Mouse (Mus musculus) spleen, postnatal 4 days (tissue): ENCODE results near the gene Pacrg.

ENCODE experiments used
- DNase-seq, 2 experiments: peaks; one replicate each; pipeline ENCODE4 v3.0.0; 2022; ENCODE audit warnings: low spot score in 2 of 2

Pacrg gene

DNA sequence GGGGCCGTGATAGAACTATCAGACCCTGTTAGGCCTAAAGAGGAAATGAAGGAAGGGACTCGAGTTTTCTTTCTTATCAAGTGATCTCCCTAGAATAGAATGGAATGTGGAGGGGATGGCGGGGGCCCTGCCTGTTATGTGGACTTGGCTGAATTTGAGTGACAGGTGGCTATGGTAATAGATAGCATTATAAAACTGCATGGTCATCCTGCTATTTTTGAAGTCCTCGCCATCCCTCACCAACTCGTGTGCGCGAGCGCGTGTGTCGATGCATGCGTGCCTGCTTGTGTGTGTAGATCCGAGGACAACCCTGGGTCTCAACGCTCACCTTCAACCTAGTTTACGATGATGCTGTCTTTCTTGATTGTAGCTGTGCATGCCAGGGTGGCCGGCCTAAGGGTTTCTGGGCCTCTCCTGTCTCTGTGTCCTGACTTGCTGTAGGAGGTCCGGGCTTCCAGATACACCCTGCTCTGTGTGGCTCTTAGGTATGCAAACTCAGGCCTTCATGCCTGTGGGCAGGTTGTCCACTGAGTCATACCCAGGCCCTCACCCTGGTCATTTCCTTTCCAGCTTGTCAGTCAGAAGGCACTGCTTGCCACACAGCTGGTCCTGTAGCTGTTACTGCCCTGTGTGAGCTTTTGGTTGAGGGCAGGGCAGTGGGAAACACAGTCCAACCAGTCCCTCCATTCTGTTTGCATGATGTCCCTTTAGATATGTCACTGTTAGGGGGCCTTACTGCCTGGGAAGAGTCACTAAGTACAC lies 287.6 kb downstream of the Pacrg start:
- DNase-seq: no peak

DNA sequence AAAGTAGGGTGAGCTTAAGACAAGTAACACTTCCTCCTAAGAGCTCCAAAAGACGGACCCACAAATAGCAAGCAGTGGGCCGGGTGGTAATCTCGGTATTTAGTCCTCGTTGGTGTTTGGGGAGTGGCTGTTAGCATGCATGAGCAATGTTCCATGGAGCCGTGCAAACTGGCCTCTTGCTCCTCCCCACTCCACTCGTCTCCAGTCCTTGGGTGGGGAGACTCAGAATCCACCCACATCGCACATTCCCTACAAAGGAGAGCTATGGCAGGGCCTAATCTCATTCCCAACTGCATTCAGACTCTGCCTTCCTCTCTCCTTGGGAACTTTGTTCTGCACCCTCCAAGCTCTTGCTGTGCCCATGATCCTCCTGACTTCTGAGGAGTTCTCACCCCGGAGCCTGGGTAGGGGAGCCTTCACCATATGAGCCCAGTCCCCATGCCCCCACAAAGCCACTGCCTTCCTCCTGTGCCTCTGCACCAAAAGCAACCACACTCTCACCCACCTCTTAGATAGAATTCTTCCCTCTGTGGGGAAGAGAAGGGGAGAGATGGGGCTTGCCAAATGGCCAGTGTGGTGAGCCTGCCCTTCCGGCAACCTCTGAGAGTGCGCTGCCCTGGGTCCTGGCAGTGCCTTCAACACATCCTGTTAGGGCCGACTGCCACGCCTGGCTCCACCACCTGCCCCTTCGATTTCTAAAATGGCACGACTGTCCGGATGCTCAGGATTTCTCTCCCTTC lies 289.2 kb downstream of the Pacrg start:
- DNase-seq: no peak

DNA sequence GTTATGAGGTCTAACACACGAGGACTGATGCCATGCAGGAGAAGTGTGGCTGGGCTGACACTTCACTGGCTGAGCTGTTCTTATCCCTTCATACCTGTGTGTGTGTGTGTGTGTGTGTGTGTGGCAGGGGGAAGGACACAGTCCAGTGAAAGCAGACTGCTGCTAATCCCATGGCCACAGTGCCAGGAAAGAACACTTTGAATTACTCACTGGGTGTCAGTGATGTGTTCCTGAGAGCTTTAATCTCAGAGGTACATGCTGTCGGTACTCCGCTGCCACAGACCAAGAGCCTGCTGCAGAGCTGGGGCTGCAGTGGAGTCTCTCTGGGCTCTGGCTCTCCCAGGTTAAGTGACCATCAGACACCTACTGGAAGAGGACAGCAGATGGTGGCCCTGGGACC lies 290.3 kb downstream of the Pacrg start:
- no peak for DNase-seq

DNA sequence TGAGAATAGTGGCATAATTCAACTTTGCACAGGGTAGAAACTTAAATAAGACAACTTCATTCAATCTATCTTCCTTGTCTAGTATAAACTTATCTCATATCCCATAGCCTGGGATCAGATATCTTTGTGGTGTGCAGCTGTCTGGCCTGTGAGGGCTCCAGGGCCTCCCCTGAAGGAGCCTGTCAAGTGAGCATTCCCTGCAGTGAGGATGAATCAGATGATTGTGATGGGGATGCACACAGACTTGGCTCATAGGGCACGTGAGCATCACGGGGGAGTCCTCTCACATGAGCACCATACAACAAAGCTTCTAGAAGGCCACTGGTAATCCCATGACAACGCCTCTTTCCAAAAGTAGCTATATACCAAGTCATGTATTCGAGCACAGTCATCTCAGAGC lies 291.1 kb downstream of the Pacrg start:
- DNase-seq: no peak

DNA sequence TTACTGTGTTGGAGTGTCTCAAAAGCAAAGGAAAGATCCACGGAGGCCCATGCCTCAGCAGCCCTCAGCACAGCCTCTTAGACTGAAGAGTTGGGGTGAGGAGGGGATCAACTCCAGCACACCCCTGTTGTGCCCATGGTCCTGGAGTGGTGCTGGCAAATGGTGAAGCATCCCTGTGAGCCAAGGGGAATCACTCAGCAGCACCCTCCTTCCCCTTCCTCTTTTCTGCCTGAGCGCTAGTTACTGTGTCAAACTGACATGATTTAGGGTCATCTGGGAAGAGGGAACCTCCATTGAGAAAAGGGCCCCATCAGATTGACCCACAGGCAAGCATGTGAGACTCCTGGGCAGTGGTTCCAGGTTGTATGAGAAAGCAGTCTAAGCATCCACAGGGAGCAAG lies 299.3 kb downstream of the Pacrg start:
- DNase-seq: no peak

DNA sequence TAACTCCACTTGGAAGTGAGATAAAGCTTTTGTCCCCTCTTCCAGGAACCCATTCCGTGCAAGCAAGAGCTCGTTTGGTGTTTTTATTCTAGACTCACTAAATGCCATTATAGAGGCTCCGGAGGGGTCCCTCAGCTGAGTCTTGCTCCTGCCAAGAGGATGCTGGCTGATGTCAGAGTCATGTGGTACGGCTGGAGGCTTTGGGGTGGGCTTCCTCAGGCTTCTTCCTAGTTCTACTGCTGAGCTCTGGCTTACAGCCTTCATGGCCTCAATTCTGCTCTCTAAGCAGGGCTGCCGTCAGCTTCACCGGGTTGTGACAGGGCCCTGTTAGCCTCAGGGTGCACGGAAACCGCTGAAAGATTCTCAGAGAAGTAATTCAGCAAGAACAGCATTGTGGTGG lies 305.9 kb downstream of the Pacrg start:
- DNase-seq: no peak

DNA sequence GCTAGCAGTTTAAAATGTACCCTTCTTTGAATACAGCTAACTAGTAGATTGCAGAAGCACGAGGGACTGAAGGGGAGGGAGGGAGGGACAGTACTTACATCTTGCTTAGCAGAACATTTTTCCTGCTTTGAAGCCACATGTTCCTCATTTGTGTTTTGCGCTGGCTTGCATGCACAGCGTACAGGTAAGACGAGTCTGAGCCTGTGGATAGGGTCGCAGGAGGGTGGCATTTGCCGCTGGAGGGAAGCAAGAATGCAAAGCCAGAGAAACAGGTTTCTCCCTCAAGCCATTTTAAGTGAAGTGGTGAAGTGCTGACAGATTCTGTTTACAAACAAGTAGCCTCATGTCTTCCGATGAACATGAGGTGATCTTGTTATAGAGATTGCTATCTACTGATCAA lies 306.6 kb downstream of the Pacrg start:
- no peak for DNase-seq

DNA sequence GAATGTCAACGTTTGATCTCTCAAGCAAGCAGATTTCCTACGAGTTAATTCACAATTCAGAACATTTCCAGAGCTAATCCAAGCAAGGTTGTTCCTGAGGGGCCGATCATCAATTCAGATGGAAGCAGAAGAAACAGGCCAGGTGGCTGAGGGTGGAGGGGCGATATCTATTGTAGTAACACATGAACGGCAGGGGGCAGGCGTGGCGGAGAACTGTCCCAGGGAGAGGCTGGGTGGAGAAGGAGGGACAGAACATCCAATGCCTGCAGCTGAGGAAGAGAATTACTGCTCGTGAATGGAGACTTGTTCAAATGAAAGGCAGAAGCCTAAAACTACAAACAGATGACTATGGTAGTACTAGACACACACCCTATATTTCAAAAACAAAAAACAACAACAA lies 309.1 kb downstream of the Pacrg start:
- no peak for DNase-seq

DNA sequence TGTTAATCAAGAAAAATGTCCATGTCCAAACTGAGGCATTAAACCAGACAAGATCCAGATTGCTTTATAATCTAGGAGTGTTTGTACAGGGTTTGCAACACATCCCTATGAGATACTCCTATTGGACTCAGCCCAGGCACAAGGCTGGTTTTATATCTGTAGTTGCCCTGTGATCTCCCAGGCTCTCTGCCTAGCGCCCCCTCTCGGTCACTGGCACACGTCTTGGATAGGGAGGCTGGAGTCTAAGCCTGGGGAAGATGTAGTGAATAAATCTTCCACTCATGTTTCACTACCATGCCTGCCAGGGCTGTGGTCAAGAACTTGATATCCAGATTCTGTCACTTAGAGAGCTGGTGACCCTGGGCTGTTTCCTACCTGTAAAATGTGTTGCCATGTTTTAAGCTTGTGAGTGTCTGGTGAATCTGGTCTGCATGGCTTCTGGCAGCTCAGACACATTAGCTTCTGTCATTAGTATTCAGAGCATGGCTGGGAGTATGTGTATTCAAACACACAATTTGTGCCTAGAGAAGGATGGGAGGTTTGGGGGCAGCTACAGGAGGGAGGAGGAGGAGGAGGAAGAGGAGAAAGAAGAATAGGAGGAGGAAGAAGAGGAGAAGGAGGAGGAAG lies 310.7 kb downstream of the Pacrg start:
- no peak for DNase-seq

DNA sequence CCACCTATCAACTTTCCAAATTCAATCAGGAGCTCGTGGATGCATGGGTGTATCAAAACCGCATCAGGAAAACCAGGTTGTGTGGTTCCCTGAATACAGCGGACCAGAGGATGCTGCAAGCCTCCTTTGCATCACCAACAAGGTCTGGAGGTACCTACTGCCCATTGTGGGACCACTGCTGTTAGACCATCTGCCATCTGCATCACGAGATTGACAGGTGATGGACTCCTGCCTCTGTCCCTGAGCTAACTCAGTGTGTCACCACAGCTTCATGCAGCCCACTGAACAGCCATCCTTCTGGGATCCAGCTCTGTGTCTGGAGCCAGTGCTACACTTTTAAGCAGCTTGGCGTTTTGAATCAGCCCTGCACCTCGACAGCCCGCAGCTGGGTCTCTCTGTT lies 318.8 kb downstream of the Pacrg start:
- DNase-seq: no peak

DNA sequence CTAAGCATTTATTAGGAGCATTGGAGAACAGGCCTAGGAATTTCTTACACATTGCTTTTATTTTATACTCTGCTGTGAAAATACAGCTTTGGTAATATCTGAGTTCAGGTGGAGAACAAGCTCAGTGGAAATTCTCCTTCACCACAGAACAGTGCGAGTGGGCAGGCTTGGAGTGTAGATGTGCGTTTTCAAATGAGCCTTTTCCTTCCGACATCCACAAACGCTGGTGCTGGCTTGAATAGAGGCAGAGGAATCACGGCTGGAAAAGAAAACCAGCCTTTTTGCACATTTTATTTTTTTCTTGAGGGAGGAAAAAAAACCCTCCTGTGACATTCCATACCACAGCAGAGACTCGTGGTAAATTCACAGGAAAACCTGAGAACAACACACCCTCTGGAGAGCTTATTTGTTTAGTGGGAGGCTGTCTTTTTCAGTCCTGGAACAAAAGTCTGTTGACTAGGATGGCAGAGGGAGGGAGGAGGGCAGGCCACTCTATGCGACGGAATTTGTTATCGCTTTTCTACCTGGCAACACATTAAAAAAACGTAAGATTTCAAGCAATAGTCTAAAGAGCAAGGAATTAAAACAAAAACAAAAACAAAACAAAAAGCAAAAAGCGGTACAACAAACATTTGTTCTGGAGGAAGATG lies 320.5 kb downstream of the Pacrg start:
- no peak for DNase-seq

DNA sequence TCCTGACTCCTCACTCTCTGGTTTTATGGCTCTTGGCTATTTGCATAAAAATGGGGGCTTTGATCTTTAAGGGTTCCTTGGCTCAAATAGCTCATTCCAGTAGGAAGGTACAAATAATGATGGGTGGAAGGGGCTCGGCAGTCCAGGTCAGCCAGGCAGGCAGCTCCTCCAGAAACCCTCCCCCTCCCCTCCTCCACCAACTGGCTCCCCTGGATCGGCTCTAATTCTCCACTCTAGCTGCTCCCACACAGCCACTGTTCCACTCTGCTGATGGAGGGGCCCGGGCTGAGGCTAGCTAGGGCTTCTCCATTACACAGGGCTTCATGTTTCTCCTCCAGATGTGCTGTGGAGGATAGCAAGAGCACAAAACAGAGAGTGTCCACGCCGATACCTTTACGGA lies 325.3 kb downstream of the Pacrg start:
- no peak for DNase-seq

DNA sequence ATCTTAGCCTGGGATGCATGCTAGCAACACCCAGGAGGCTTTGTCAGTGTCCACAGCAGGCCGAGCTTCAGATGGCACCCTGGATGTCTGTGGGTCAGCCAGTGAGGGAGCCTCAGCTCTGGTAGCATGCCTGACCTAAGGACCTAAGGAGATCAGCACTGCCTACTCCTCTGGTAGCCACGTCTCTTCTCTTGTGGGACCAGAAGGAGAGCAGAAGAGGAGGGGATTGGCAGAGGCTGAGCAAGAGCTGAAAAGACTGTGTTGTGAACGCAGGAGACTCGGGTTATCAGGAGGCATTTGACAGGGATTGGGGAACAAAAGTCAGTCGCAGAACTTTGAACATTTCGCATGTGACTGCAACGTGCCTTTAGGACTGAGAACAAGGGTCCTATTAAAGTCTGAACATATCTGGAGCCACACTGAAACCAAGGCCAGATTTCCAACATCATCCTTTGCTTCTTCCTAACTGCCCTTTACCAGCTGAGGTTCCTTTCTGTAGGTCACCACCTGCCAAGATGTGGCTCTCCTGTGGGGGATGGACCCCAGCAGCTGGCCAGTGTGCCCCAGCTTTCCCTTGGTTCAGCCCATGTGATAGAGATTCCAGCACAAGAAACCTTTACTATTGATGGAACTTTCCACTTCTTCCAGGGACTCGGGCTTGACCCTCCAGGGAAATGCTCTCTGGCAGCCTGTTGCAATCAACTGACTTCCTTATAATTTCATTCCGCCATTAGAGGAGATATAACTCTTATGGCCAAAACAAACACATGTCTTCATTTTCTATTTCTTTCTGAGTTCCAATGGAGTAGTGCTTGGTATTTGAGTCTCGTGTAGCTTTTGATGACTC lies 329.0 kb downstream of the Pacrg start:
- DNase-seq: no peak

DNA sequence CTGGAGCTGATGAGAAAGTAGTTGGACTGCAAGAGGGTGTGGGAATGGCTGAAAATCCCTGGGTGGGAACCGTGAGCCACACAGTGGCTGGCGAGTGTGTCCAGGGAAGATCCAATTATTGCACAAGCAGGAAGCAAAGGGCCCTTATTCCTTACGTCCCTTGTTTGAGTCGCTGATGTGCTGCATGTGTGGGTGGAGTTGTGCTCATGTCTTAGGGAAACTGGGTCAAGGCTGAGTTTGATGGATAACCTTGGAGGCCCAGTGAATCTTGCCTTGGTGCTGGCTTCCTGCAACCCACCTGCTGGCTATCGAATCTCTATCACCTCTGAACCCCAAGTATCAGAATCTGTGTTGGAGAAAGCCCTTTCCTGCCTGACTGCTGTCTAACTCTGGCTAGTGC lies 329.6 kb downstream of the Pacrg start:
- DNase-seq: no peak

DNA sequence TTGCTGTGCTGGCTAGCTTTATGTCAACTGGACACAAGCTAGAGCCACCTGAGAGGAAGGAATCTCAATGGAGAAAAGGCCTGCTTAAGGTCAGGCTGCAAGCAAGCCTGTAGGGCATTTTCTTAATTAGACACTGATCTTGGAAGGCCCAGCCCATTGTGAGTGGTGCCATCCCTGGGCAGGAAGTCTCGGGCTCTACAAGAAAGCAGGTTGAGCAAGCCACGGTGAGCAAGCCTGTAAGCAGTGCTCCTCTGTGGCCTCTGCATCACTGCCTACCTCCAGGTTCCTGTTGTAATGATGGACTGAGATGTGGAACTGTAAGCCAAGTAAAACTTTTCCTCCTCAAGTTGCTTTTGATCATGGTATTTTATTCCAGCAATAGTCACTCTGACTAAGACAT lies 332.0 kb downstream of the Pacrg start:
- no peak for DNase-seq

DNA sequence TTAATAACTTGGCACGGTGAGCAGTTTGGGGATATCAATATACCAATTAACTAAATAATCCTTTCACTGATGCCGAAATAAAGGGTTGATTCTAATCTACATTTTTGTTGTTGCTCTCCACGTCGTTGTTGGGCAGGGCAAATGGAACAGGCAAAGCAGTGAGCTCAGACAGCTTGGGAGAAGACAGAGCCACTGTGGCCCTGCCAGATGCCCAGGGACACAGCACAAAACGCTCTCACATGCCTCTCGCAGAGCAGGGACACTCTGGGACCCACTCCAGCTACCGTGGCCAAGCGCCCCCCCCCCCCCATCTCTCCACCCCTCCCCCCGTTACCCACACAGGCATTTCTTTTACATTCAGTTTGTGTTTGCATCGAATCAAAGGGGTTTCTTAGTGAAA lies 332.6 kb downstream of the Pacrg start:
- no peak for DNase-seq

DNA sequence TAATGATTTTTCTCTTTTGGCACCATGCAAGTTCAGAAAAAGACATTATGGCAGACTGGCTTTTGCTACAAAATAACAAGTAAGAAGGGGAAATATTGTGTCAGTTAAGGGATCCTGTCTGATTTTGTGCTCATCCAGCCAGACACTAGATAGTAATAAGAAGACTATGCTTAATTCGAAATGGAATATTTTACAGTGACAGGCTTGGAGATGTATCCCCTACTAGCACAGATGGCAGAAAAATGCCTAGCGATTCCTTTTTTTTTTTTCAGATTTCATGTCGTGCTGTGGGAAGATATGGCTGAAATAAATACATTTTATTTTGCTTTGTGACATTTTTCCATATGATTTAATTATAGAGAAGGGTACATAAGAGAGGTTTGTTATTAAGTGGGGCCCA lies 333.2 kb downstream of the Pacrg start:
- DNase-seq: no peak

DNA sequence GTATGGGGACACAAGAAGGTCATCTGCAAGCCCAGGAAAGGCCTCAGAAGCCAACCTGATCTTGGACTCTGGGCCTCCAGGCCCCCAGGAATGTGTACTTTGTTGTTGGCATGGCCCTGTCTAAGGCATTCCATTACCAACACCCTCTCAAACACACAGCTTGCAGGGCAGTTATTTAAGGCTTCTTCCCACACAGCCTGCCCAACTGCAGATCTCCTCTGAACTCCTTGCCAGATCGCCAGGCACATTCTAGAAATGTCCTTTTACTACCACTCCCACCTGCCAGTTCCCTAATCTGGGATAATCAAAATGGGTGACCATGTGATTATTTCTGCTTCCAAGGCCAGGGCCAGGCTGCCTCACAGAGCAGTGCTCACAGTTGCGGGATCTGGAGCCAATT lies 338.7 kb downstream of the Pacrg start:
- DNase-seq: no peak

DNA sequence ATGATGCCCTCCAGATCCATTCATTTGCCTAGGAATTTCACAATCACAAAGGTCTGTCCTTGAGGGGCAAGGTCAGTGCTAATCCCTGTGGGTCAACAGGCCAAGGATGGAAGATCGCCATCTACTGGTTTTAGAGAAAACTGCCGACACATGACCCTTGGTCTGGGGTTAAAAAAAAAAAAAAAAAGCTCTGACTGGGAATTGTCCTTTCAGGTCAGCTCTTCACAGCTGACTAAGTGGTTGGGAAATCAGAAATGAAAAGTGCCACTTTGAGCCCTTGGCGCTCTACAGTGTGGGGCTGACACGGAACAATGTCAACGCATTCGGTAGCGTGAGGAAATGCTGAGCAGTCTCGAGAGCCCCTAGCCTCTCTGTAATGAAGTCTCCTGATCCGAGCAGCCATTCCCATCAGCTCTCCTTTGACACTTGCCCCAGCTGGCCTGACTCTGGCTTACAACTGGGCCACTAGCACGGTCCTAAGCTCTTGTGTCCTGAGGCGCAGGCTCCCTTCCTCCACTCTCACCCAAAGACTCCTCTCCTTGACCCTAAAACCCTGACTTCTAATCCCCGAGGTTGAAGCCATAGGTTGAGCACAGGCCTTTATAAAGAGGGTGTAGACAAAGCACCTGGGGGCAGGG lies 339.2 kb downstream of the Pacrg start:
- no peak for DNase-seq

DNA sequence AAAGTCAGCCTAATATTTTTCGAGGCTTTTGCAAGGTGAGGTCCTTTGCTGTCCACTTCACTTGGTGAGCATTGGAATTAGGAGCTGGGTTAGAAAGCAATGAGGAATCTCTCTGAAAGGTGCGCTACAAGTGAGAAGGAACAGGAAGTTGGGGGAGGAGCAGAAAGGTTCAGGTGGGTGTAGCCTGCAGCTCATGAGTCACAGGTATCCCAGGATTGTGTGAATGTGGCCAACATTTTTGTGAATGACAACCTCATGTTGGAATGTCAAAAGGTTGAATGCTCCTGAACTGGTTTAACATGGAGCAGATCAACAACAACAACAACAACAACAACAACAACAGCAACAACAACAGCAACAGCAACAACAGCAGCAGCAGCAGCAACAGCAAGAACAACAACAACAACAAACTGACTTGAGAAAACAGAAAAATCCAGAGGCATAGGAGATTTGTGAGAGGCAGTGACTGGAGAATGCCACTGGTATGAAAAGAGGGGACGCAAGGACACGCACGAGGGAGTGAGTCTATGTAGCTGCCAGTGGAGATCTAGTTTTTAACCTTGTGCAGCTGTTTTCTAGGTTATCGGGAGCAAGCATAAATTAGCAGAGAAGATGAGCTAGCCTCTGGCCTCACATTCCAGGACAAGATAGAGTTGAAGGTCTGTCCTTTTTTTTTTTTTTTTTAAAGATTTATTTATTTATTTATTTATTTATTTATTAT lies 341.0 kb downstream of the Pacrg start:
- no peak for DNase-seq
